Mouse (Mus musculus) urinary bladder, postnatal 25 days (tissue): ENCODE data around the gene Rnase9.
A peak's percentile ranks its signal among the peaks of the same experiment; 100 is the strongest.
"Not testable (repeated sequence)": the region's sequence is repeated elsewhere in the genome, so short reads cannot be mapped to it uniquely, and the experiment has no call there.

Source experiments
- DNase-seq: peaks from one replicate; pipeline ENCODE4 v3.0.0; 2022; ENCODE audit warnings: low spot score

Rnase9 gene

DNA sequence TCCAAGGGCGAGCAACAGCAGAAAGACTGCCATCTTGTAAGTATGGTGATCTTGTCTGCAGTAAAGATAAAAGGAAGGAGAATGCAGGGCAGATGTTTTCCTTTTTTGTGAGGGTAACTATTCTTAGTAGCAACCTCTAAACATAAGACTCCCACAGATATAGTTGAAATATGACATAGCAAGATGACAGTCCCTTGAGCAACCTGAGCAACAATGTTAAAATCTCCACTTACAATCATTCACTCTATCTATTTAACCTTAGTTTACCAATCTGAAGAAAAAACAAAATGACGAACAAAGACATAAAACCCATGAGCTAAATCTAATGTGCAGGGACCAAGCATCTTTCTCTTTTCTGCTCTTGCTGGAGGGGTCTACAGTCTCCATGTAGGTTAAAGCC lies 8.4 kb upstream of the Rnase9 start, which contains the start of gene Rnase11:
Rnase11 (minus strand) TSS at position 101 of the 400 bp plus-strand sequence.
- no peak for DNase-seq

DNA sequence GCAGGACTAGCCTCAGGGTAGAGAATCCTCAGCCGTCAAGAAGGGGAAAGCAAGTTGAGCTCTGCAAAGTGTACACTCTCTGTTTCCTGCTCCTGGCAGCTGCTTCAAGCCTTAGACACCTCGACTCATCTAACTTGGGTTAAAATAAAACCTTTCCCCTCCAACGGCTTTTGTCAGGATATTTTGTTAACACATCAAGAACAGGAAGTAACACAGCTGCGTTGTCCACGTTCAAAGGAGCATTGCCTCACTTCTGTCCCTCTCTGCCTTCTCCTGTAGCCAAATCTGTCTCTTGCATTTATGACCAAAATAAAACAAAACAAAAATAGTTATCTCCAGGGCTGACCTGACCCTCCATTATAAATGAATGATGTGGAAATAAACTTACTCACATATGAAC lies 6.2 kb upstream of the Rnase9 start:
- DNase-seq: no peak

DNA sequence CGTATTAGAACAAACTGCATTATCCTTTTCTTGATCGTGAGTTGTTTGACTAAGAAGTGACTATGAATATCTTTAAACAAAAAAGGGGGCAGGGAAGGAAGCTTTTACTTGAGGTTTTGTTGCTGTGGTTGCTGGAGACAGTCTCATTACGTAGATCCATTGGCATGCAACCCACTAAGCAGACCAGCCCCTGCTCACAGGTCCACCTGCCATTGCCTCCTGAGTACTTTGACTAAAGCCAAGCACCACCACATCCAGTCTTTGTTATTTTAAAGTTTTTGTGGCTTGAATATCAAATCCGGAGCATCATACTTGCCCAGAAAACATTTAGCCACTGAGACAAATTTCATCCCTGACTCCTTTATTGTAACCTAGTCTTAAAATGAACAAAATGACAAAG lies 5.5 kb downstream of the Rnase9 start:
- DNase-seq: no peak

DNA sequence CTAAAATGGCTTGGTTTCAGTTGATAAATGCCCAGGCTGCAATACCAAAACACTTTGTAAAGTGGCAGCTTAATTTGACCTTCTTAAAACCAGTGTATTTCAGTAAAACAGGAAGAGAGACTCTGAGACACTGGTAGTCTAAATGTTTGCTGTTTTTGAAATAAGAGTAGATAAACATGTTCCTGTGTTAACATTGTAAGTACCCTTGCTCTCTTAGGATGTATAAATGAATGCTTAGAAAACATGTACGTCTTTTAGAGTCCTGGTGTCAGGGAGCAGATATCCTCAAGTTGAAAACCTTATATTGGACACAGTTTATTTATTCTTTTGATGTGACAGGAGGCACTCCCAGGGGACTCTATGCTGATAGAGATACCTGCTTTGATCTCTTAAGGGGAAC lies 6.5 kb downstream of the Rnase9 start:
- DNase-seq: no peak

DNA sequence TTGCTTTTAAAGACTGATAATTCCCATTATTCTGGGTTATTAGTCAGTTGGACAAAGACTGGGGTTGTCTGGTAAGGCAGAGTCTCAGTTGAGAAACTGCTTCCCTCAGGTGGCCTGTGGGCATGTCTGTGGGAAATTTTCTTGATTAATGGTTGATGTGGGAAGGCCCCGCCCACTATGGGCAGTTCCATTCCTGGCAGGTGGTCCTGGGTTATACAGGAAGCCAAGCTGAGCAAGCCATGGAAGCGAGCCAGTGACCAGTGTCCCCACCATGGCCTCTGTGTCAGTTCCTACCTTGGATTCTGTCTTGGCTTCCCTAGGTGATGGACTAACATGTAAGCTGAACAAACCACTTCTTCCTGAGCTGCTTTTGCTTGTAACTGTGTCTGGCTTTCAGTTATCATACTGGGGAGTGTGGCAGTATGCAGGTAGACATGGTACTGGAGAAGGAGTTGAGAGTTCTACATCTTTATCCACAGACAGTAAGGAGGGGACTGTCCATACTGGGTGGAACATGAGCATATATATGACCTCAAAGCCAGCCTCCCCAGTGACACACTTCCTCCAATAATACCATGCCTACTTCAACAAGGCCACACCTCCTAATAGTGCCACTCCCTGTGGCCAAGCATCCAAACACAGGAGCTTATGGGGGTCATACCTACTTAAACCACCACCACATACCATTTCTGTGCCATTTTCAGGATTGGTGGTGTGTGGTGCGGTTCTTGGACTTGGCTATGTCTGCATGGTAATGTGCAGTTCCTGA lies 14.1 kb downstream of the Rnase9 start:
- no peak for DNase-seq

DNA sequence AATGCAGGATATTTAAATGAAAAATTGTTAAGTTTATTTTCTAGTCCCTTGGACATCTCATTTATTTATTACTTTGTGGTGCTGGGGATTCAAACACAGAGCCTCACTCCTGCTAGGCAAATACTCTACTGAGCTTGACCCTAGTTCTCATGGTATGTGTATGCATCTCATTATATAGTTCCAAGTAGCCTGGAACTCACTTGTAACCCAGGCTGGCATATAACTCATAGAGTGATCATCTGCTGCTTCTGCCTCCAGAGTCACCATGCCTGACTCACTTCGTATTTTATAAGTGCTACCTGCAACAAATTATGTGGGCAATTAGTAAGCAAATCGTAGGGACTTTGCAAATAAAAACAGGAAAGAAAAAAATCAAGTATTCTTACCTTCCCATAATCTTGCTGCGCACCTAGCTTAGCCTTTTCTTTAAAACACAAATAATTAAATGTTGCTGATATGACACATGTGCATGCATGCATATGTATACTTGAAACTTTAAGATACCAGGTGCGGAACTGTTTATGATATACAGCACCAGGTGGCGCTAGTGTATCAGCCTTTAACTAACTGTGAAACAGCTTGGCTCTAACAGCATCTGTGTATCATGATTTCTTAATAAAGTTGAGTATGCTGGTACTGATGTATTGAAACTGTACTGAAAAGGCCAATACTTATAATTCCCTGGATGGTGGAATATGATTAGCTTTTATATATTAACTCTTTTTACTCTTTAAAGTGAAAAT lies 15.1 kb downstream of the Rnase9 start:
- DNase-seq: peak; percentile 42

DNA sequence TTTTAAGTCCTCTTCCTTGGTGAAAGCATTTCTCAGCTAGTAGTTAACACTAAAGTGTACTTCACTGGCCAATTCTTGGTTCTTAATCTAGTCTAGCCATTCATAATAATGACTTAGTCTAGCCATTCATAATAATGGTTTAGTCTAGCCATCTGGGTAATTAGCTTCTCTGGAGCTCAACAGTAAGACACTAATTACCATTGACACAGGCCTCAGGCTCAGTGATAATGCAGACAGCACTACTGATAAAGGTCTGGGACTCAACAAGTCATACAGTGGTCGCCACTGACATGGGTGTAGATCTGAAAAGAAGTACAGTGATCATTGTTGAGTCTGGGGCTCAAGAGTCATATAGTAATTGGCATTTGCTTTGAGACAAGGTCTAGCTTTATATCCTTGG lies 16.8 kb downstream of the Rnase9 start:
- DNase-seq: no peak

DNA sequence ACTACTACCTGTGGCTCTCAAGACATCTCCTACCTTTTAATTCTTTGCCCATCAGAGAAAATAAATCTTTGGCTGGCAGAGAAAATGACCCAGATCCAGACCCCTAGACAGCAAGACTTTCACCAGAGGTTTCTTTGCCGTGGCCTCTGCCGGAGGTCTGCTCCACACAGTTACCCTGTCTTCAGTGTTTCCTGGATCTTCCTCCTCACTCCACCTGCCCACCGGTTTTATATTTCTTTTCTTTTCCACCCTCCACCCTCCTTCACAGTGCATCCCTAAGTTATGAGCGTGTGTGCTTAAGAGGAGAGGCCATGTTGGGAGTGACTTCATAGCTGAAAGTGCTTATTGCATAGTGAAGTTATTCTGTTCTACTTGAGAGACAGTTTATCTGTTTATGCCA lies 18.2 kb downstream of the Rnase9 start:
- no peak for DNase-seq

DNA sequence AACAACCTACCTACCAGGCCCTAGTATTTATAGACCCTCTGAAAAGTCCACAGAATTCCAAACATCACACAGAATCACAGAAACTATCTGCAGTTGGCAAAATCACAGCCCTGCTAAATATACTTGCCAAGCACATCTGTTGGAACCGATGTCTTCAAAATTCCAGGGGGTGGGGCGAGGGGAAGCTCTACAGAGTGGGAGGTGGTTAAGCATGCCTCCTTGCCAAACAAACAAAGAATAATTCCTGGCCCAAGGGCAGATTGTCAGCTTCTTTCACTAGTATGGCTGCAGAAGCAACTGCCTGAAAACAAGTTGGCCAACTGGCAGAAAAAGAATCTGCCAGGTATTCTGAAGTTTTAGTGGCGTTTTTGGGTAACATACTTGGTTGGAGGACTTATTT lies 24.4 kb downstream of the Rnase9 start:
- no peak for DNase-seq

DNA sequence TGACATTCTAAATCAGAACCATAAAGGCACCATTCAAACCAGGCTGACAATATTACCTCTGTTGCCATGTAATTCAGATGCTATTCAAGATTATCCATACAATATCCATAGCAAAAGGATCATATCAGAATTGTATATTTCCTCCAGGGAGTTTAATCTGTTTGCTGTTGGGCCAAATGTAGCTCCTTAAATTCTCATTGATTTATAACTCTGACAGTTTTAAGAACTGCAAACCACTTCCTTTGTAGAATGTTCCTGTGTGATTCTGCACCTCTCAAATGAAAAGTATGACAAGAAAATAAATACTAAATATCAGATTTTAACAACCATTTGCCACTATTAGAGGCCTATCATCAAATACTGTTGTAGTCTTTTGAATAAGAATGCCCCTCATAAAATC lies 25.9 kb downstream of the Rnase9 start:
- no peak for DNase-seq

DNA sequence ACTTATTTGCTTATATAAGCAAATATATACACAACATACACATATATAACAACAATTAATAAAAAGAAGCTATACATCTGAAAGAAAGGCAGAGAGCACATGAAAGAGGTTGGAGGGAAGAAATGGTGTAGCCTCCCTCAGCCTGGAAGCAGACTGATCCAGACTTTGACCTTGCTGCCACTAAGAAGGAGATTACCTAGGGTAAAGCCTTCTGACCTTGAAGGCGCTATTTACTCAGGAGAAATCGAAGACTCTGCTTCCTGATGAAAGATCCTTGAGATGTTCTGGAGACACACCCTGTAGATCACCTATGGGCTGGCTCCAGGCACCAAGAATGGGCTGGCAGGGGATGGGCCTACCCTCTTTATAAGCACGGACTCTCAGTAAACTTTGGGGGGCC lies 26.9 kb downstream of the Rnase9 start:
- not testable (repeated sequence) for DNase-seq

DNA sequence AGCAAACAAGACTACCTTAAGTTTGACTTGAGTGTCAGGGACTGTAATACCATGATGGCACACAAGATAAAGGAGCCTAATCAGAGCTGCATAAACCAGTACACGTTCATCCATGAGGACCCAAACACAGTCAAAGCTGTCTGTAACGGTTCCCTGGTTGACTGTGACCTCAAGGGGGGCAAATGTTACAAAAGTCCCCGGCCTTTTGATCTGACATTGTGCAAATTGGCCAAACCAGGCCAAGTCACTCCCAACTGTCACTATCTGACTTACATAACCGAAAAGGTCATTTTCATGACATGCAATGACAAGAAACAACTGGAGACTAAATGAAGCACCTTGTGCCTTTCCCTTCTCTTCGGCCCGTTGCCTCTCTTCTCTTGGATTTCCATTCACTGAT lies 32.1 kb downstream of the Rnase9 start:
- no peak for DNase-seq

DNA sequence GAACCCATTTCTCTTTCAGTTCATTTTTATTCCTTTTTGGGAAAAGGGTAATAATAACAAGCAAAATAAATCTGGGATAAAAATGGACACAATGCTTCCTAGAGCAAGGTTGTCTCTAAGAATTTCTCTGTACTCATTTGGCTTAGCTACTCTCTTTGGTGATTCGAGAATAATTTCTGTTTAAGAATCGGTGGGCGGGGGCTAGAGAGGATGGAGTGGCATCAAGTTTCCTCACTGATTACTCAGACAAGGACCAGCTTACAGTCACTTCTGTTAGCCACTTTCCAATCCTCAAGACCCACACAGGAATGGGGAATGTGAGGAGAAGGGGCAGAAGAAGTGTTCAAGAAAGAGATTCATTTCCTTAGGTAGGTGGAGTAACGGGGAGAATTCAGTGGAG lies 32.9 kb downstream of the Rnase9 start:
- no peak for DNase-seq

DNA sequence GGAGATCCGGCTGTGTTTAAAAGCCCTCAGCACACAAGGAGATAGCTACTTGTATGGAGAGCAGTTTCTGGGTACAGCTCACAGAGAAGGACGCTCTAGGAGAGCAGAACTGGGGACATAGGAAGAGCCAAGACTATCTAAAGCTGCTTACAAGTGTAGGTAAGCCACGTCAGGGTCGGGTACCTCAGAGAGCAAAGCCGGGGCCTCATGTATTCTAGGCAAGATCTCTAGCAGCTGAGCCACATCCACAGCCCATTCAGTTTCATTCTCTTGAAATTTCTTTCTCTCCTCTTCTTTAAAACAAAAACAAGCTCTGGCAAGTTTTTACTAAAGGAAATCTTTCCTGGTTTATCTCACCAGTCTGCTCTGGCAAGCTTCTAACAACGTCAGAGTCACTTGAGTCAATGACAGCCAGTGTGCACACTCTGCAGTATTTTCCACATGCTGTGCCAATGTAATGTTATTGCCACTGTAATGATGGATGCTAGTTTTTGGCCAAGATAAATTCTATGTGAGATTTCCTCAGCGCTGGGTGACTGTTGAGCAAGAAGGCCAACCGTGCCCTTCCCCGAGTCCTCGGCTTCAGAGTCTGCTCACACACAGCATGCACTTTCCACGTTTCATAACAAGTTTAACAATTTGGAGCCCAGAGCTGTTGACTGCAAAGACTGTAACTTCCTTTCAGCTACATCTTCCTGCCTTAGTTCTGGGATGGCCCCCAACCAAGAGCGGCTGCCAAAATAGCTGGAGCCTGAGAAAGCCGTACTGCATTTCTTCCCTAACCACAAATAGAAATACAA lies 33.6 kb downstream of the Rnase9 start:
- DNase-seq: peak; percentile 13

DNA sequence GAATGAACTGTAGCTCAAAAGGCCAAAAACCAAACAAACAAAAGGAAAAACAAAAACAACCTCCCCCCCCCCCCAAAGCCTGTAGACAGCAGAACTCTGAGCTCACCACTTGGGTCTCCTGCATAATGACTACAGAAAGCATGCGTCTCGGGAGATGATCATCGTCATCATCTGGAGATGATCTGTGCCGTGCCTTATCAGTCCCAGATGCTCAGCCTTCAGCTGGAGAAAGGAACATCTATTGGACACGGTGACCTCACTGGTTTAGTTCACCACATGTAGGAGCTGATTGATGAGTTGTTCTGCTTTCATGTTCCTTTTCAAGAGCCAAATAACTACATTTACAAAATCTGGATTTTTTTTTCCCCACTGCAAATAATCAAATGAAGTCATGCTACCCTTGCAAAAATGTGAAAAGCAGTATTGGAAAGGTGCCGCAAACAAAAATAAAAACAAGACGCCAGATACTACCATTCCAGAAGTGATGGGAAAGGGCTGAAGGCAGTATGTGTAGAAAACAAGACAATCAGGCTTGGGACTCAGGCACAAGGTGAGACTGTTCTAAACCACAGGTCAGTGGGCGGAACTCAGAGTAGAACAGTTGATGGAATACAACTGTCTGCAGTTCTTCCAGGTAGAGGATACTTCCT lies 34.4 kb downstream of the Rnase9 start, which contains the start of gene Rnase10:
Rnase10 (plus strand) TSS at position 600 of the 650 bp plus-strand sequence.
- DNase-seq: no peak

DNA sequence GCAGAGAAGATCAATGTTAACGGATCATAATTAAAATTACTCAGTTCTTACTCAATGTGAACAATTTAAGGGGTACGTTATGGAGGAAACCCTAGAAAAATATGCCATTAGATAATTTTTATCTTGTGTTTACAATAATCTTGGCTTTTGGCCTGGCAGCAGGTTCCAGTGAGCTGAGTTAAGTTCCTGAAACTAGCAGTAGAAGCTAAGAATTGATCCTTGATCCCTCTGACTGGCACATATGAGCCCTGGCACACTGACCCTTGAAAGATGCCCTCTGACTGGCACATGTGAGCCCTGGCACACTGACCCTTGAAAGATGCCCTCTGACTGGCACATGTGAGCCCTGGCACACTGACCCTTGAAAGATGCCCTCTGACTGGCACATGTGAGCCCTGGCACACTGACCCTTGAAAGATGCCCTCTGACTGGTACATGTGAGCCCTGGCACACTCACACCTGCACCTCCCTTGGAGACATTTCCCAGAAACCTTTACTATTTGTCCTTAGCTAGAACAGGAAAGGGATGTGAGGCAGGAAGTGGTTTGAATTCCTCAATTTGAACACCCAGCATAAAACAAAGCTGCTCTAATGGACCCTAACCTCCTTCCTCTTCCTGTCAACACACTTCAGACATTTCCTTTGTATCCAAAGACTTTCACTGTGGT lies 43.5 kb downstream of the Rnase9 start:
- no peak for DNase-seq

DNA sequence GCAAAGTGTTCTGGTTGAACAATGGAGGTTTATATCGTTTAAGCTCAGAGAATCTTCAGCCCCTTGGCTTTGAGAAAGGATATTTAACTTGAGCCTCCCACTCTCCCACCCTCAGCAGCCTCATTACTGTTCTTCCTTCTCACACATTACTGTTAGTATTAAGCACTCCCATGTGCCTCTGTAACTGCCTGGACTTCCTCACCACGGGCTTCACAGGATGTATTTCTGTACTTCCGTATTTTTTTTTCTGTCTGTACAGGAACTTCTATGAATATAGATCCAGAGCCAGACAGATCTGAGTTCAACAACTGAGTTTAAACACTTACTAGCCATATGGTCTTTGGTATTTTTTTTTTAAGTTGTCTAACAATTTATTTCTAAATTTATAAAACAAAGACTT lies 44.6 kb downstream of the Rnase9 start:
- DNase-seq: no peak

DNA sequence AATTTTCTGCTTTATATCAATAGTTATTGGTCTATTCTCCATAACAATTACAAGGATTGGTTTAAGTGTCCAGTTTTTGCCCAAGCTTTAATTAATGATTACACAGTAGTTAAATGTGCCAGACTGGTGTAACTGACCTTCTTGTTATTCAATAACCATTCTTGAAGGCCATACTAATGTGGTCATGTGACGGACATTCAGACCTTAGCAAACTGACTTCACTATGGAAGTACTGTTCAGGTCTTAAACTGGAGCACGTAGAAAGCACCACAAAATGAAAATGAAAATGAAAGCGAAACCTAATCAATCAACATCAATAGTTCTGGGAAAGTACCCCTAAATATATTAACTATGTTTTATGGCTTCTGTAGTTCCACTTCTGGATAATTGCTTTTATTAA lies 50.6 kb downstream of the Rnase9 start:
- DNase-seq: no peak
